ENCODE assay signal across 8 mouse cellular contexts in genomic region chr1:105780079-105780456, GRCm38 (mm10). TPM values are rescaled to one million over a fixed set of nuclear protein-coding genes. Genes with fewer than 3 reads are reported as not detected.
A peak's percentile ranks its signal among the peaks of the same experiment; 100 is the strongest.
DNase-seq lines count a peak whose midpoint lies in the region; ATAC-seq lines count a peak whose summit lies in the region.

No protein-coding gene starts in this region.

- H3K9me3 ChIP-seq in heart, embryonic 15.5 days (replicated peaks): no peaks in the 10 kb centered on the region
- H3K9me3 ChIP-seq in hindbrain, embryonic 14.5 days (ENCODE audit: control insufficient read depth, low read length): no peaks in the 10 kb centered on the region
- no peaks in the 10 kb centered on the region for H3K9me3 ChIP-seq in midbrain, embryonic 14.5 days (ENCODE audit: control insufficient read depth, low read length)

- H3K4me2 ChIP-seq in heart, embryonic 15.5 days: peak overlapping the region; percentile 98
- peak overlapping the region; percentile 98 for H3K4me2 ChIP-seq in hindbrain, embryonic 14.5 days (replicated peaks)
- peak overlapping the region; percentile 96 for H3K4me2 ChIP-seq in midbrain, embryonic 14.5 days (ENCODE audit: low read length)

- no peak for DNase-seq in heart, postnatal 4 days
- DNase-seq in hindbrain, embryonic 14.5 days (ENCODE audit: low spot score): no peak
- peak; percentile 2 for DNase-seq in midbrain, embryonic 14.5 days
- no peak for DNase-seq in left cerebral cortex, adult 18-20 months (ENCODE audit: low spot score in 2 of 2)
- no peak for DNase-seq in left cerebral cortex, adult 11 months (ENCODE audit: low spot score)
- no peak for DNase-seq in left cerebral cortex, postnatal 4 days

- no peaks in the 10 kb centered on the region for H3K36me3 ChIP-seq in heart, embryonic 15.5 days
- H3K36me3 ChIP-seq in hindbrain, embryonic 14.5 days (replicated peaks; ENCODE audit: control insufficient read depth, insufficient read depth): no peaks in the 10 kb centered on the region
- H3K36me3 ChIP-seq in midbrain, embryonic 14.5 days (ENCODE audit: control insufficient read depth, insufficient read depth, low read length): no peaks in the 10 kb centered on the region

- peak overlapping the region; percentile 63 for H3K4me3 ChIP-seq in heart, embryonic 15.5 days
- peak overlapping the region; percentile 59 for H3K4me3 ChIP-seq in hindbrain, embryonic 14.5 days (replicated peaks; ENCODE audit: low read length)
- peak overlapping the region; percentile 54 for H3K4me3 ChIP-seq in midbrain, embryonic 14.5 days (replicated peaks; ENCODE audit: low read depth, low read length)

- WGBS in heart, embryonic 15.5 days: 36% methylated on average over 12 of the region's 12 CpGs
- WGBS in hindbrain, embryonic 14.5 days: 39% methylated on average over 12 of the region's 12 CpGs
- 34% methylated on average over 12 of the region's 12 CpGs for WGBS in midbrain, embryonic 14.5 days

- no peak for ATAC-seq in heart, embryonic 15.5 days (replicated peaks; ENCODE audit: insufficient number of reproducible peaks, insufficient read depth, low FRiP score, low read depth)
- peak; percentile 58 for ATAC-seq in common myeloid progenitor, adult 5-6 weeks (replicated peaks; ENCODE audit: low read depth, poor library complexity, severe bottlenecking)
- ATAC-seq in hindbrain, embryonic 14.5 days (ENCODE audit: low FRiP score): no peak
- no peak for ATAC-seq in midbrain, embryonic 14.5 days (ENCODE audit: low FRiP score, low TSS enrichment)

- H3K27ac ChIP-seq in heart, embryonic 15.5 days: no peak overlapping the region
- H3K27ac ChIP-seq in hindbrain, embryonic 14.5 days: no peak overlapping the region
- no peak overlapping the region for H3K27ac ChIP-seq in midbrain, embryonic 14.5 days (replicated peaks; ENCODE audit: low read depth, low read length)

- intact Hi-C loops in left cerebral cortex, postnatal 4 days (cut with DNase I): no loop called here

- peaks cover 31% of the 10 kb centered on the region for H3K27me3 ChIP-seq in heart, embryonic 15.5 days
- peaks cover 28% of the 10 kb centered on the region for H3K27me3 ChIP-seq in hindbrain, embryonic 14.5 days (ENCODE audit: control insufficient read depth, insufficient read depth, low read length)
- H3K27me3 ChIP-seq in midbrain, embryonic 14.5 days (ENCODE audit: control insufficient read depth, insufficient read depth, low read length): peaks cover 30% of the 10 kb centered on the region; the same call in 1 of the 2 replicates

- H3K9ac ChIP-seq in heart, embryonic 15.5 days: peak overlapping the region; percentile 63
- H3K9ac ChIP-seq in hindbrain, embryonic 14.5 days: peak overlapping the region; percentile 79
- peak overlapping the region; percentile 64; the same call in 1 of the 2 replicates for H3K9ac ChIP-seq in midbrain, embryonic 14.5 days (replicated peaks; ENCODE audit: low read length)

- peaks cover 12% of the 10 kb centered on the region for H3K4me1 ChIP-seq in heart, embryonic 15.5 days (replicated peaks)
- peaks cover 5% of the 10 kb centered on the region; the same call in 1 of the 2 replicates for H3K4me1 ChIP-seq in hindbrain, embryonic 14.5 days (replicated peaks; ENCODE audit: control insufficient read depth, insufficient read depth, low read length)
- H3K4me1 ChIP-seq in midbrain, embryonic 14.5 days (ENCODE audit: control insufficient read depth, insufficient read depth, low read length): no peaks in the 10 kb centered on the region

RNA-seq across cellular contexts. Expression of gene Tnfrsf11a, which starts 0.5 kb away (rescaled TPM):
- polyA plus RNA-seq in heart, embryonic 15.5 days (2015; fragmentation: Nextera tagmentation; extraction: Ambion mirVana): 0.42 and 0.86 TPM in 2 replicates
- total RNA-seq in heart, postnatal 4 days (2021): 1 to 10 TPM; 1.3 to 1.5 TPM
- total RNA-seq in common myeloid progenitor, adult 5-6 weeks (2017): 0.32 TPM in 1 of 2 replicates, not detected in the other
- 0.67 and 1.0 TPM in 2 replicates for polyA plus RNA-seq in hindbrain, embryonic 14.5 days (2014; fragmentation: Nextera tagmentation; extraction: Ambion mirVana)
- polyA plus RNA-seq in midbrain, embryonic 14.5 days (2014; fragmentation: Nextera tagmentation; extraction: Ambion mirVana): 0.36 and 0.61 TPM in 2 replicates
- total RNA-seq in left cerebral cortex, adult 18-20 months (2021): 1 to 10 TPM; 5.2 to 6.7 TPM
- 1 to 10 TPM; 4.4 to 5.6 TPM for total RNA-seq in left cerebral cortex, postnatal 4 days (2021)
